Mouse (Mus musculus) G1E-ER4 (cell line): Measurements from ENCODE around the gene Lmf1. TPM values are rescaled to one million over a fixed set of nuclear protein-coding genes. Genes with fewer than 3 reads are reported as not detected.

Source experiments
- GATA1 ChIP-seq: IDR thresholded peaks from one replicate; pipeline ENCODE4 v1.8.0; 2012; ENCODE audit warnings: low read length, inconsistent platforms
- polyA plus RNA-seq: library from polyadenylated mRNA; stranded (reverse); fragments of >175 nt; gene quantifications from 2 replicates; pipeline ENCODE4 v1.2.3, GENCODE M21; 2012

The Lmf1 gene
- polyA plus RNA-seq, 1 experiment = 16.6 TPM

DNA sequence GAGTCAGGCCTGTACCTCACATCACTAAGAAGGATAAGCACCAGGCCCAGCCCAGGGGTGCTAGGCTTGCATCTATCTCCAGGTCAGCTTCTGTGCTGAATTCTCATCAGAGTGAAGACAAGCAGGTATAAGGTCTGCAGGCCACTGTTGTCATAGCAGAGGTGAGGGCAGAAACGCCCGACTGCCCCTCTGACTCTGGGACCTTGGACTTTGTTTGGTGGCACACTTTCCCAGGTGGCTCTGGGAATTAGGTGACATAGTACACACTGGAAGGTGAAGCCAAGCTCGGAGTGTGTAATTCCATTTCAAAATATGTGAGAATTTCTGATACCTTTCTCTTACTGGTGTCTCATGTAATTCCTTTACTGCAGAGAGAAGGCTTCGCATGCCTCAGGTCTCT, 59.6 kb downstream of the Lmf1 start:
- TF ChIP-seq GATA1 = no peak

DNA sequence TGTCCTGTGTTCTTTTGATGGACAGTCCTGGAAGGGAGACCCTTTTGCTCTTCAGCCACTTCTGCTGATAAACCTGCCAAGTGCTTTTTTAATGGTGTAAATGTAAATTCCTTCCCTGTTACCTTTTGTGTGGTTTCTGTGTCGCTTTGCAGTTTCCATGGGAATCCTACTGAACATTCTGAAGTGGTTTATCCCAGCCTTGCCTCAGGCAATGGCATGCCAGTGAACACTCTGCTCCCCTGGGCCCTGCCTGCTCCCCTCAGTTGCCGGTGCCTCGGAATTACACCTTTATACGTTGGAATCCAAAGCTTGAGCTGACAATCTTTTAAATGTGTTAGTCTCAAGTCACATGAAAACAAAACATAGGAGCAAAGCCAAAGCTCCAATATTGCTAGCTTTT, 62.1 kb downstream of the Lmf1 start:
- TF ChIP-seq GATA1 = no peak

DNA sequence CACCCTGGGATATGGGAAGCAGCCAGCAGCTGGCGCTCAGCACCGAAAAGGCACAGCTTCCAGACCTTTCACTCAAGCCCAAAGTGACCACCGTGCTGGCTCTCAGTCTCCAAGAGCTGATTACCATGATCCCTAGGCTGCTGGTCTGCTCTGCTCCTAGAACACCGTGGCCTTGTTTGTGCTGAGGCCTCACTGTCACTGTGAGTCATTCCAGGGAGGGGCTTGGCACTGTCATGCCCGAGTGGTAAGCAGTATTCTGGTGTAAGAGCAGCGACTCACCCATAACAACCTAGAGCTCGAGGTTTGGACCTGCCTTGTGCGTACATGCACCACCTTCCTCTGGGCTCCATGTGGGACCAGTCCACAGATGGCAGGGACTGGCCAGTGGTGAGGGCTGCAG, 63.1 kb downstream of the Lmf1 start:
- no peak for TF ChIP-seq GATA1

GRCm38 (mm10) chr17:25643517-25644294, 64.8 kb downstream of the Lmf1 start:
- TF ChIP-seq GATA1 = no peak

GRCm38 (mm10) chr17:25644761-25645160, 65.9 kb downstream of the Lmf1 start:
- no peak for TF ChIP-seq GATA1

DNA sequence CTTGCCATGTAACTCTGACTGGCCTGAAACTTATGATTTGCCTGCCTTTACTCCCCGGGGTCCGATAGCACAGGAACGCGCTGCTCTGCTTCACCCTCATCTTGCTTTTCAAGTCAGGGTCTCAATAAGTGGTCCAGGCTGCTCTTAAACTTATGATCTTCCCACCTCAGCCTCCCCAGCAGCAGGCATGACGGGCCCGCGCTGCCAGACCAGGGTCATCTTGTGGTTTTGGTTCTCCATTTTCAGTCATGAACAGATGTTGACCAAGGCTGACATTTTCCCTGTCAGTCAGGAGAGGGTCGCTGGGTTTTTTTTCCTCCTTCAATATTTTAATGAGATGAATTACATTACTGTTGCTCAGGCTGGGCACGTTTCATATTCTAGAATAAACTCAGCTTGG, 66.8 kb downstream of the Lmf1 start:
- TF ChIP-seq GATA1 = no peak

GRCm38 (mm10) chr17:25647901-25648300, 69.0 kb downstream of the Lmf1 start:
- TF ChIP-seq GATA1 = no peak

- TF ChIP-seq GATA1 = no peak
Observed at GRCm38 (mm10) chr17:25648678-25649216, 69.9 kb downstream of the Lmf1 start.

- TF ChIP-seq GATA1 = no peak
Observed at GRCm38 (mm10) chr17:25650726-25651125, 71.8 kb downstream of the Lmf1 start.

- no peak for TF ChIP-seq GATA1
Observed at GRCm38 (mm10) chr17:25652272-25652671, 73.4 kb downstream of the Lmf1 start.

GRCm38 (mm10) chr17:25656142-25656825, 77.4 kb downstream of the Lmf1 start:
- no peak for TF ChIP-seq GATA1

GRCm38 (mm10) chr17:25656826-25657189, 77.9 kb downstream of the Lmf1 start:
- no peak for TF ChIP-seq GATA1

GRCm38 (mm10) chr17:25663213-25663835, 84.4 kb downstream of the Lmf1 start:
- TF ChIP-seq GATA1 = no peak

GRCm38 (mm10) chr17:25665485-25665884, 86.6 kb downstream of the Lmf1 start:
- TF ChIP-seq GATA1 = no peak

DNA sequence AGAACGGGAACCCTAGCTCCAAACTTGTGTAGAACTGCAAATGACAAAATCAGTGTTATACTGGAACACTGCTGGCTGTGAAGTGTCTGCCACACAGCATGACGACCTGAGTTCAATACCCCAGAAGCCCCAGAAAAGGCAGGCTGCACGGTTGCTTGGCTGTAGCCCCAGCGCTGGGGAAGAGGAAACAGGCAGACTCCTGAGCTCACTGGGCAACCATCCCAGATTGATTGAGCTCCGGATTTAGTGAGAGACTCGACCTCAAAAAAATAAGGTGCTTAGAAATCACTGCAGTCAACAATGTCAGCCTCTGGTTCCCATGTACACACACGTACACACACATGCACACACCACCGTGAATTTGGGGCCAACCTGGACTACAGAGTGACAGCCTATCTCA, 87.0 kb downstream of the Lmf1 start:
- no peak for TF ChIP-seq GATA1

- no peak for TF ChIP-seq GATA1
Observed at GRCm38 (mm10) chr17:25668481-25669055, 89.7 kb downstream of the Lmf1 start.
